Mouse (Mus musculus) right cerebral cortex, adult 18-20 months (tissue): ENCODE results near the gene Fndc7.
"Not testable (repeated sequence)": the region's sequence is repeated elsewhere in the genome, so short reads cannot be mapped to it uniquely, and the experiment has no call there.

ENCODE experiments used
- DNase-seq: peaks from one replicate; pipeline ENCODE4 v3.0.0; 2022; ENCODE audit warnings: mixed read lengths

The Fndc7 gene

GRCm38 (mm10) chr3:108853266-108853665 is 36.5 kb downstream of the Fndc7 start:
- DNase-seq = no peak

- peak; percentile 31 for DNase-seq
Measured at GRCm38 (mm10) chr3:108851996-108852697, 37.7 kb downstream of the Fndc7 start.

GRCm38 (mm10) chr3:108851554-108851953 is 38.3 kb downstream of the Fndc7 start:
- no peak for DNase-seq

GRCm38 (mm10) chr3:108851075-108851474 is 38.7 kb downstream of the Fndc7 start:
- no peak for DNase-seq

- no peak for DNase-seq
Measured at GRCm38 (mm10) chr3:108850506-108850905, 39.3 kb downstream of the Fndc7 start.

- no peak for DNase-seq
Measured at GRCm38 (mm10) chr3:108846616-108847015, 43.2 kb downstream of the Fndc7 start.

GRCm38 (mm10) chr3:108844521-108844920 is 45.3 kb downstream of the Fndc7 start:
- no peak for DNase-seq

- DNase-seq = no peak
Measured at GRCm38 (mm10) chr3:108844026-108844425, 45.8 kb downstream of the Fndc7 start.

GRCm38 (mm10) chr3:108840716-108841054 is 49.1 kb downstream of the Fndc7 start:
- no peak for DNase-seq

- peak; percentile 99 for DNase-seq
Measured at GRCm38 (mm10) chr3:108840000-108840715, 49.6 kb downstream of the Fndc7 start, which contains the start of gene Stxbp3. Gene Stxbp3 (minus strand): TSS chr3:108840526.

- DNase-seq = no peak
Measured at GRCm38 (mm10) chr3:108839647-108839999, 50.2 kb downstream of the Fndc7 start.

GRCm38 (mm10) chr3:108838980-108839379 is 50.8 kb downstream of the Fndc7 start:
- DNase-seq = no peak

GRCm38 (mm10) chr3:108836931-108837330 is 52.9 kb downstream of the Fndc7 start:
- no peak for DNase-seq

GRCm38 (mm10) chr3:108833717-108834116 is 56.1 kb downstream of the Fndc7 start:
- not testable (repeated sequence) for DNase-seq

- no peak for DNase-seq
Measured at GRCm38 (mm10) chr3:108831750-108832149, 58.1 kb downstream of the Fndc7 start.

GRCm38 (mm10) chr3:108830493-108830892 is 59.3 kb downstream of the Fndc7 start:
- DNase-seq = no peak

- DNase-seq = peak; percentile 8
Measured at GRCm38 (mm10) chr3:108815631-108816030, 74.2 kb downstream of the Fndc7 start.

- peak; percentile 9 for DNase-seq
Measured at GRCm38 (mm10) chr3:108810747-108811263, 79.0 kb downstream of the Fndc7 start.

GRCm38 (mm10) chr3:108805622-108806021 is 84.2 kb downstream of the Fndc7 start:
- DNase-seq = peak; percentile 22
